Mouse (Mus musculus) myocyte (in vitro differentiated cells): ENCODE measurements around the gene Wdr54. TPM values are rescaled to one million over a fixed set of nuclear protein-coding genes. Genes with fewer than 3 reads are reported as not detected.

Experiments used
- H3K27me3 ChIP-seq: one replicate; pipeline ENCODE4 v1.6.1; 2011; ENCODE audit not compliant: control insufficient read depth, insufficient read depth, insufficient read length
- H3K36me3 ChIP-seq: one replicate; pipeline ENCODE4 v1.6.1; 2011; ENCODE audit not compliant: control insufficient read depth, insufficient read depth
- H3K4me2 ChIP-seq: one replicate; pipeline ENCODE4 v1.6.1; 2011; ENCODE audit warnings: low read depth, control low read depth
- H3K4me3 ChIP-seq: one replicate; pipeline ENCODE4 v1.5.1; 2011; ENCODE audit warnings: mild to moderate bottlenecking, control low read depth, moderate library complexity
- H3K79me2 ChIP-seq: one replicate; pipeline ENCODE4 v1.6.1; 2011; ENCODE audit not compliant: control insufficient read depth, insufficient read depth
- H3ac ChIP-seq: one replicate; pipeline ENCODE4 v1.6.1; 2011; ENCODE audit not compliant: control insufficient read depth, insufficient read length
- CEBPB ChIP-seq: IDR thresholded peaks from 2 replicates; pipeline ENCODE4 v1.6.1; 2011; ENCODE audit warnings: mild to moderate bottlenecking, moderate library complexity; ENCODE audit not compliant: poor library complexity, insufficient read depth, severe bottlenecking
- E2F4 ChIP-seq: IDR thresholded peaks from one replicate; pipeline ENCODE4 v1.6.1; 2011; ENCODE audit warnings: mild to moderate bottlenecking, control low read depth, moderate library complexity; ENCODE audit not compliant: insufficient read depth
- MAX ChIP-seq: IDR thresholded peaks from one replicate; pipeline ENCODE4 v1.6.1; 2011; ENCODE audit warnings: low read depth, mild to moderate bottlenecking, control low read depth
- MYOD1 ChIP-seq, 3 experiments: IDR thresholded peaks; one replicate each; pipeline ENCODE4 v1.6.1; 2011; ENCODE audit warnings: control low read depth in 2 of 3, low read depth in 2 of 3, mild to moderate bottlenecking in 2 of 3, moderate library complexity in 1 of 3; ENCODE audit not compliant: insufficient read length in 2 of 3, control insufficient read depth in 1 of 3
- MYOG ChIP-seq, 3 experiments: IDR thresholded peaks; one replicate each; pipeline ENCODE4 v1.6.1; 2011; ENCODE audit warnings: control low read depth in 2 of 3, low read depth in 2 of 3, mild to moderate bottlenecking in 2 of 3; ENCODE audit not compliant: insufficient read length in 2 of 3, control insufficient read depth in 1 of 3, insufficient read depth in 1 of 3
- POLR2A ChIP-seq: IDR thresholded peaks from one replicate; pipeline ENCODE4 v1.6.1; 2011; ENCODE audit warnings: low read depth, mild to moderate bottlenecking, control low read depth, moderate library complexity; ENCODE audit not compliant: insufficient read length
- POLR2AphosphoS2 ChIP-seq: IDR thresholded peaks from one replicate; pipeline ENCODE4 v1.6.1; 2011; ENCODE audit warnings: low read depth, control low read depth; ENCODE audit not compliant: insufficient read length
- REST ChIP-seq: IDR thresholded peaks from one replicate; pipeline ENCODE4 v1.6.1; 2011; ENCODE audit warnings: mild to moderate bottlenecking, control low read depth, moderate library complexity; ENCODE audit not compliant: insufficient read depth, insufficient read length
- SRF ChIP-seq: IDR thresholded peaks from one replicate; pipeline ENCODE4 v1.6.1; 2011; ENCODE audit warnings: low read depth; ENCODE audit not compliant: control insufficient read depth, insufficient read length
- TCF12 ChIP-seq: IDR thresholded peaks from one replicate; pipeline ENCODE4 v1.6.1; 2011; ENCODE audit warnings: mild to moderate bottlenecking, control low read depth; ENCODE audit not compliant: poor library complexity, insufficient read depth, severe bottlenecking
- TCF3 ChIP-seq: IDR thresholded peaks from one replicate; pipeline ENCODE4 v1.6.1; 2011; ENCODE audit warnings: low read depth, control low read depth; ENCODE audit not compliant: insufficient read length
- USF1 ChIP-seq: IDR thresholded peaks from one replicate; pipeline ENCODE4 v1.6.1; 2011; ENCODE audit warnings: low read depth, mild to moderate bottlenecking, control low read depth, moderate library complexity
- polyA plus RNA-seq: library from polyadenylated mRNA; unstranded; fragments of >200 nt; fragmentation: generic; extraction: Trizol; gene quantifications from one replicate; pipeline ENCODE4 v1.2.1, GENCODE M21; 2012; ENCODE audit warnings: missing spikeins

Gene Wdr54
- polyA plus RNA-seq, 1 experiment = 12.3 TPM

DNA sequence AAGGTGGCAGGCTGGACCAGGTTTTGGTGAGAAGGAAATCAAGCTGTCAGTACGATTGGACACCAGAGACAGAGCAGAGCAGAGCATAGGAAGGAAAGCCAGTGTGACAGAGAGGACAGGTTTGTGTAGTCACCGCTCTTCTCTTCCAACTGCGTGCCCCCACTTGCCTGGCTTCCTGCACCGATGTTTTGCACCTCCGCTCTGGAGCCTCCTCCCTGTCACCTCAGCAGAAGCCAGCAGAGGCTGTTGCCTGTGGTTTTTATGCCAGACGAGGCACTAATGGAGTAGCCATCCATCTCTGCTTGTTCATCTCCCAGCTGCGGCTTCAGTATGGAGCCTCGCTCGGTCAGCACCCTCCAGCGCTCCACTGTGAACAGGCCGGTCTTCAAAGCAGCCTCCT is 13.3 kb downstream of the Wdr54 start:
- TF ChIP-seq TCF12 = no peak
- TF ChIP-seq CEBPB = no peak
- peaks cover 52% of the 10 kb centered on the region for H3K79me2 ChIP-seq
- H3K36me3 ChIP-seq = peaks cover 3% of the 10 kb centered on the region
- no peak overlapping the region for H3ac ChIP-seq
- H3K27me3 ChIP-seq = no peaks in the 10 kb centered on the region
- peak overlapping the region; percentile 72 for H3K4me2 ChIP-seq
- peak overlapping the region; percentile 17 for H3K4me3 ChIP-seq

DNA sequence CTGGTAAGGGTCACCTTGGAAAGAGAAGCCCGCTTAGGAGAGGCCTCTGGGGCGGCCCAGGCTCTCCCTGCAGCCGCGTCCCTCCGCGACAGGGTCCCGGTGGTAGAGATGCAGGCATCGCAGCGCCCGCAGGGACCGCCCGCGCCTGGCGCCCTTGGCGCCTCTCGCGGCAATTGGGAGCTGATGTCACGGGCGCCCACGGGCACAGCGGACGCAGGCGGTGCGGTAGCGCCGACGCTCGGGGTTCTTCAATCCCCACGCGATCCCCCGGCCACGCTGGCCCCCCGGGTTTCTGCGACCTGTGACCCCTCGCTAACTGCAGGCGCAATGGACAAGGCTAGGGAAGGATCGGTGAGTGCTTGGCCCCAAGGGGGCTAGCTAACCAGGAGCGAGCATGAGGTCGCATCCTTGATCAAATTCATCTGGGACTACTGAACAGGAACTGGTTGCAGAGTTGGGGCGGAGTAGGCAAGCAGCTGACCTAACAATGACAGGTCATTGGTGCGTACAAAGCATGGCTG is 13.9 kb downstream of the Wdr54 start:
- Histone ChIP-seq H3K27me3 (no peaks in the 10 kb centered on the region), H3K4me2 (peak overlapping the region; percentile 72), H3K79me2 (peaks cover 52% of the 10 kb centered on the region), H3K36me3 (peaks cover 3% of the 10 kb centered on the region), H3K4me3 (peak overlapping the region; percentile 17), H3ac (no peak overlapping the region)
- no peak for TF ChIP-seq MYOG (IDR thresholded peaks at IDR 0.05; ENCODE audit: control insufficient read depth in 1 of 3, insufficient read depth in 1 of 3, insufficient read length in 2 of 3, low read depth in 2 of 3)
- TF ChIP-seq TCF3 = no peak
- no peak for TF ChIP-seq REST
- peak; percentile 75 for TF ChIP-seq POLR2AphosphoS2
- TF ChIP-seq CEBPB = no peak
- TF ChIP-seq E2F4 = no peak
- peak in 1 of 3 experiments; percentile 6 for TF ChIP-seq MYOD1 (IDR thresholded peaks at IDR 0.05; ENCODE audit: control insufficient read depth in 1 of 3, insufficient read length in 2 of 3, low read depth in 2 of 3)
- no peak for TF ChIP-seq MAX
- no peak for TF ChIP-seq TCF12
- TF ChIP-seq USF1 = peak; percentile 49
- TF ChIP-seq POLR2A = peak; percentile 26
- TF ChIP-seq SRF = no peak

DNA sequence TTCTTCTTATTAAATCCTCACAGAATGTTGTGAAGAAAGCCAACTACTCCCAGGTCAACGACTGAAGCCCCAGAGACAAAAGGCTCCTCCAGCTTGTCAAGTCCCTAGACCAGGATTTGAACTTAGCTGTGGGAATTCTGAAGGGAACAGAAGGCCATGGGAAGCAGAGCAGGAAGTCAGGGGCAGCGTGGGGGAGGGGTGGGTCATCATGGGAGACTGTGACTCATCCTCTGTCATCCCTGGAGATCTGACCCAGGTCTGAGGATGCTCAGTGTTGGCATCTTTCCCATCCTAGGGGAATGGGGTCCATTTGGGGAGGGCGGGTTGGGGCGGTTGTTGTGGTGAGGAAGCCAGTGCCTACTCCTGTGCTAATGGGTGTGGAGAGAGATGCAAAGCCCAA is 14.6 kb downstream of the Wdr54 start:
- Histone ChIP-seq H3K4me3 (peak overlapping the region; percentile 17), H3K79me2 (peaks cover 52% of the 10 kb centered on the region), H3K4me2 (peak overlapping the region; percentile 72), H3K36me3 (peaks cover under 1% of the 10 kb centered on the region), H3ac (no peak overlapping the region), H3K27me3 (no peaks in the 10 kb centered on the region)
- TF ChIP-seq MYOG (IDR thresholded peaks at IDR 0.05; ENCODE audit: control insufficient read depth in 1 of 3, insufficient read depth in 1 of 3, insufficient read length in 2 of 3, low read depth in 2 of 3) (no peak), USF1 (no peak), SRF (no peak), POLR2AphosphoS2 (peak; percentile 11)

DNA sequence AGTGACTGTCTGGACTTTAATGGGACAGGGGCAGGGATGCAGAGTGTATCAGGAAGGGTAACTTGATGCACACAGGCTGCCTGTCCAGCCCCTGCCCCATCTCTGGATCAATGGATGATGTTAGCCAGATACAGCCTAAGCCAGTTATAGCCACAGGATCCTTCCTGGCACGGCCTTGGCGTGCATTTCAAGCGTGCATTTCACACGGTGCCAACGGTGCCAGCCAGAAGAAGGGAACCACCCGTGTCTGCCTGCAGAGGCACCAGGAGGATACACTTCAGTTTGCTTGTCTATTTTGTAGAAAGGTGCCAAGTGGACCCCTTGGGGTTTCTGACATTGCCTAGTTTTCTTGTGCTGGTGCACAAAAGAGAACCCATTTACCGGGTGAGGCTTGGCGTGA is 16.2 kb downstream of the Wdr54 start:
- peaks cover 55% of the 10 kb centered on the region for H3K79me2 ChIP-seq
- H3K36me3 ChIP-seq = no peaks in the 10 kb centered on the region
- no peak overlapping the region for H3K4me2 ChIP-seq
- TF ChIP-seq POLR2AphosphoS2 = no peak
- no peak for TF ChIP-seq REST
- no peak for TF ChIP-seq MYOG (IDR thresholded peaks at IDR 0.05; ENCODE audit: control insufficient read depth in 1 of 3, insufficient read depth in 1 of 3, insufficient read length in 2 of 3, low read depth in 2 of 3)
- TF ChIP-seq CEBPB = no peak
- no peak for TF ChIP-seq E2F4
- TF ChIP-seq MAX = no peak
- TF ChIP-seq MYOD1 (IDR thresholded peaks at IDR 0.05; ENCODE audit: control insufficient read depth in 1 of 3, insufficient read length in 2 of 3, low read depth in 2 of 3) = no peak
- TF ChIP-seq POLR2A = no peak
- TF ChIP-seq TCF12 = no peak
- no peak for TF ChIP-seq SRF
- TF ChIP-seq TCF3 = no peak
- TF ChIP-seq USF1 = no peak
- H3K4me3 ChIP-seq = no peak overlapping the region
- no peaks in the 10 kb centered on the region for H3K27me3 ChIP-seq
- no peak overlapping the region for H3ac ChIP-seq

DNA sequence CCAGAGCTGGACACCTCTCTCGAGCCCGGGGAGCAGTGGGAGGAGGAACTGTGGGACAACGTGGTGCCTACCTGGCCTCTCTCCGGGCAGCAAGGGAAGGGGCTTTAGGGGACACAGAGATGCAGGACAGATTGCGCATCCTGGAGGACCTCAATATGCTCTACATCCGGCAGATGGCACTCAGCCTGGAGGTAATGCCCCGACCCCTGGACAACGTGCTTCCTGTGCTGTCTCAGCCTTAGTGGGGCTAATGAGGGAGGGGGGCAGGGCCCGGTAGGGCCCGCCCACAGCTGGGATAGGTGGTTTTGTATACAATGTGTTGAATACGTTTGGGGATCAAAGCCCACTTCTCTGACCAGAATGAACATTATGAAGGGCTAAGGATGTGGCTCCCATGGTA is 18.1 kb downstream of the Wdr54 start:
- peaks cover 45% of the 10 kb centered on the region for H3K79me2 ChIP-seq
- no peaks in the 10 kb centered on the region for H3K36me3 ChIP-seq
- H3K27me3 ChIP-seq = no peaks in the 10 kb centered on the region
- no peak for TF ChIP-seq MYOG (IDR thresholded peaks at IDR 0.05; ENCODE audit: control insufficient read depth in 1 of 3, insufficient read depth in 1 of 3, insufficient read length in 2 of 3, low read depth in 2 of 3)
- peak in 1 of 3 experiments; percentile 13 for TF ChIP-seq MYOD1 (IDR thresholded peaks at IDR 0.05; ENCODE audit: control insufficient read depth in 1 of 3, insufficient read length in 2 of 3, low read depth in 2 of 3)
- peak; percentile 48 for TF ChIP-seq POLR2AphosphoS2
- peak overlapping the region; percentile 88 for H3K4me3 ChIP-seq
- H3K4me2 ChIP-seq = peak overlapping the region; percentile 84
- peak overlapping the region; percentile 52 for H3ac ChIP-seq
